Mouse (Mus musculus) megakaryocyte, embryonic 14.5 days (primary cell): ENCODE results near the gene Klk8.

Source experiments
- FLI1 ChIP-seq: IDR thresholded peaks from 2 replicates; pipeline ENCODE4 v1.6.1; 2012; ENCODE audit warnings: low read length, inconsistent platforms, mixed read lengths
- GATA1 ChIP-seq: IDR thresholded peaks from 3 replicates; pipeline ENCODE4 v1.6.1; 2012; ENCODE audit warnings: mixed read lengths, low read length, inconsistent platforms, borderline replicate concordance

DNA sequence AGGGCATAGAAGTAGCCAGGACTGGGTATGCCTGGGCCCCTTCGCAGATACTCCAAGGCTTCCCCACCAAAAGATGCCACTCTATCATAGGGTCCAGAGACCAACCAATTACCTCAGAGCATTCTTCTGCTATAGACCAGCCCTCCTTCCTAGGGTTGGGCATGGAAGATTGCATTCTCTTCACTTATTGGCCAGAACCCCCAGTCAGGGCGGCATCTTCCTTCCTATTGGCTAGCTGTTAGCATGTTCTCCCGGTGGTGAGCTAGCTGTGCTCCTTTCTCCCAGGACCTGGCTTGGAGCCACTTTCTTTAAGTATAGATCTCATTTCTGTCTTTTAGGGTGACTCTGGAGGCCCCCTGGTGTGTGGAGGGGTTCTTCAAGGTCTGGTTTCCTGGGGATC, 24.5 kb upstream of the Klk8 start:
- TF ChIP-seq GATA1: no peak
- TF ChIP-seq FLI1: no peak
